Mouse (Mus musculus): ENCODE results near the gene Fos. TPM values are rescaled to one million over a fixed set of nuclear protein-coding genes. Genes with fewer than 3 reads are reported as not detected.
A peak's percentile ranks its signal among the peaks of the same experiment; 100 is the strongest.

The Fos gene
- polyA plus RNA-seq, 1 experiment: 46.5 TPM

GRCm38 (mm10) chr12:85483155-85483554 is 9.5 kb downstream of the Fos start:
- DNase-seq (ENCODE audit: low read depth, low spot score): no peak
- 60% methylated on average over 4 of the region's 4 CpGs for WGBS

GRCm38 (mm10) chr12:85484655-85485054 is 11.0 kb downstream of the Fos start:
- WGBS: 49% methylated on average over 2 of the region's 2 CpGs
- DNase-seq (ENCODE audit: low read depth, low spot score): no peak

GRCm38 (mm10) chr12:85485890-85486765 is 12.4 kb downstream of the Fos start:
- peak; percentile 90 for DNase-seq (ENCODE audit: low read depth, low spot score)
- under 1% methylated on average over 52 of the region's 52 CpGs for WGBS

- no peak for DNase-seq (ENCODE audit: low read depth, low spot score)
Measured at GRCm38 (mm10) chr12:85486766-85487069, 13.0 kb downstream of the Fos start.

GRCm38 (mm10) chr12:85487545-85488141 is 14.0 kb downstream of the Fos start:
- no peak for DNase-seq (ENCODE audit: low read depth, low spot score)
- WGBS: 2% methylated on average over 12 of the region's 12 CpGs

More at GRCm38 (mm10) chr12:85486766-85487069, 13.0 kb downstream of the Fos start:
- WGBS: under 1% methylated on average over 20 of the region's 20 CpGs

GRCm38 (mm10) chr12:85489232-85489886 is 15.7 kb downstream of the Fos start:
- WGBS: 75% methylated on average over 7 of the region's 7 CpGs
- DNase-seq (ENCODE audit: low read depth, low spot score): no peak

GRCm38 (mm10) chr12:85490096-85490820 is 16.6 kb downstream of the Fos start:
- no peak for DNase-seq (ENCODE audit: low read depth, low spot score)
- WGBS: 76% methylated on average over 10 of the region's 10 CpGs

GRCm38 (mm10) chr12:85490991-85491390 is 17.3 kb downstream of the Fos start:
- DNase-seq (ENCODE audit: low read depth, low spot score): no peak
- 87% methylated on average over 1 of the region's 1 CpGs for WGBS

- 20% methylated on average over 16 of the region's 16 CpGs for WGBS
- no peak for DNase-seq (ENCODE audit: low read depth, low spot score)
Measured at GRCm38 (mm10) chr12:85492084-85492645, 18.5 kb downstream of the Fos start.

- 72% methylated on average over 7 of the region's 7 CpGs for WGBS
- no peak for DNase-seq (ENCODE audit: low read depth, low spot score)
Measured at GRCm38 (mm10) chr12:85496336-85496735, 22.6 kb downstream of the Fos start.

GRCm38 (mm10) chr12:85496755-85497154 is 23.1 kb downstream of the Fos start:
- peak; percentile 57 for DNase-seq (ENCODE audit: low read depth, low spot score)
- WGBS: 17% methylated on average over 7 of the region's 7 CpGs

GRCm38 (mm10) chr12:85497310-85498135 is 23.8 kb downstream of the Fos start:
- no peak for DNase-seq (ENCODE audit: low read depth, low spot score)
- WGBS: 38% methylated on average over 11 of the region's 11 CpGs

- no peak for DNase-seq (ENCODE audit: low read depth, low spot score)
- 55% methylated on average over 8 of the region's 8 CpGs for WGBS
Measured at GRCm38 (mm10) chr12:85499001-85499400, 25.3 kb downstream of the Fos start.

- no peak for DNase-seq (ENCODE audit: low read depth, low spot score)
- WGBS: 83% methylated on average over 4 of the region's 4 CpGs
Measured at GRCm38 (mm10) chr12:85502682-85503081, 29.0 kb downstream of the Fos start.

- DNase-seq (ENCODE audit: low read depth, low spot score): no peak
- WGBS: 22% methylated on average over 3 of the region's 3 CpGs
Measured at GRCm38 (mm10) chr12:85508235-85508634, 34.5 kb downstream of the Fos start.

- no peak for DNase-seq (ENCODE audit: low read depth, low spot score)
- 94% methylated on average over 2 of the region's 2 CpGs for WGBS
Measured at GRCm38 (mm10) chr12:85510013-85510412, 36.3 kb downstream of the Fos start.

- no peak for DNase-seq (ENCODE audit: low read depth, low spot score)
- 87% methylated on average over 6 of the region's 6 CpGs for WGBS
Measured at GRCm38 (mm10) chr12:85513789-85514447, 40.2 kb downstream of the Fos start.

- no peak for DNase-seq (ENCODE audit: low read depth, low spot score)
- 75% methylated on average over 5 of the region's 5 CpGs for WGBS
Measured at GRCm38 (mm10) chr12:85514958-85515357, 41.3 kb downstream of the Fos start.

Data from large intestine, adult 2 months (tissue).